Mouse (Mus musculus): ENCODE data around the gene Stxbp6.

The Stxbp6 gene

DNA sequence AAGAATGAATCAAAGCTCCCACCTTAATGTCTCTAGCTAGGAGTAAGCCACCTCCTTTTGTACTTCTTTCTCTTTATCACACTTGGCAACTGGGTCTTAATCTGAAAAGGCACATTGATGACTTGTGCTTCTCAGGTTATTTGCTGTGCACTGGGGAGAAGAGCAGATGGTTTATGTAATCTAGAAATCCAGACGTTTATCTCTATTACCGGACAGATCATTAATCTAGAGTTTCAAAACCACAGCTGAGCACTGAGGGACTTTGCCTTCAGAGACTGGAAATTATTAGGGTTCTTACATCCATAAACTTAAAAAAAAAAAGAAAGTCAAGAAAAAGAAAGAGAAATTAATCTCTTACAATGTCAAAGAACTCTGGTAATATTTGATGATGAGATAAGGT lies 262.6 kb downstream of the Stxbp6 start:
- DNase-seq (ENCODE audit: low read depth, low spot score): no peak

DNA sequence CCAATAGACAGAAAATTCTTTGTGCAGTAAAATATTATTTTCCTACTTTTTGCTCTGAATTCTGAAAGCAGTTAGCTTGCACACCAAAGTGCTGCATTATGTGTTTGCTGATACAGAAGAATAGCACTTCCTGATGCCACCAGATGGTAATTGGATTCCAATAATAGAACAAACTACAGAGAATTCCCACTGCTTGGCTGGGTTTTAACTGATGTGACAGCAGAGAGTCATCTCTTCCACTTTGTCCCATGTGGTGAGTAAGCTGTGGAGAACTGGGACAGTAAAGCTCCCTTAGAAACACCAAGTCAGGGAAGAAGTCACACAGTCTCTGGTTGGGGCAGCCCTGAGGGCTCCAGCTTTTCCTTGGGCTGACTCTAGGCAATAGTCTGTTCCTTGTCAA lies 270.3 kb downstream of the Stxbp6 start:
- DNase-seq (ENCODE audit: low read depth, low spot score): no peak

All from ZHBTc4 (cell line).